Mouse (Mus musculus): ENCODE measurements around the gene Syt8.

- TF ChIP-seq TAL1 (IDR thresholded peaks at IDR 0.05; ENCODE audit: low read length) (no peak), GATA1 (IDR thresholded peaks at IDR 0.05; ENCODE audit: low read length) (no peak)
Measured at GRCm38 (mm10) chr7:142444171-142444570, 9.5 kb downstream of the Syt8 start.

Measured in erythroblast, embryonic 14.5 days (primary cell).